Mouse (Mus musculus) E14TG2a.4 (cell line): Measurements from ENCODE around the gene Micu2.

ENCODE experiments used
- CTCF ChIP-seq: conservative IDR thresholded peaks from 2 replicates; pipeline ENCODE4 v1.5.1; 2014; ENCODE audit warnings: low read length
- NANOG ChIP-seq: IDR thresholded peaks from 2 replicates; pipeline ENCODE4 v1.6.1; 2014; ENCODE audit warnings: borderline replicate concordance, low read length, mixed read lengths
- POU5F1 ChIP-seq: IDR thresholded peaks from 2 replicates; pipeline ENCODE4 v1.6.1; 2014; ENCODE audit warnings: low read length, borderline replicate concordance

GRCm38 (mm10) chr14:57981720-57982418 is 17.2 kb downstream of the Micu2 start:
- TF ChIP-seq CTCF (no peak), POU5F1 (no peak), NANOG (no peak)
